Mouse (Mus musculus) neural tube, embryonic 14.5 days (tissue): ENCODE measurements around the gene Tm4sf5. TPM values are rescaled to one million over a fixed set of nuclear protein-coding genes. Genes with fewer than 3 reads are reported as not detected.
"Not testable (repeated sequence)": the region's sequence is repeated elsewhere in the genome, so short reads cannot be mapped to it uniquely, and the experiment has no call there.

ENCODE experiments used
- ATAC-seq: fragments of 200-750 bp; cut with Nextera tagmentation; 2 replicates; pipeline ENCODE4 v1.8.0; 2017; ENCODE audit warnings: low read depth, mild to moderate bottlenecking, moderate TSS enrichment, moderate library complexity
- H3K27ac ChIP-seq: fragments of 300-500 bp; sonication (generic); 2 replicates; pipeline ENCODE4 v1.5.1; 2014; ENCODE audit warnings: low read depth, mild to moderate bottlenecking, control low read depth, low read length, moderate library complexity, mixed read lengths
- H3K27me3 ChIP-seq: fragments of 300-500 bp; sonication (generic); 2 replicates; pipeline ENCODE4 v1.6.1; 2014; ENCODE audit warnings: low read length; ENCODE audit not compliant: control insufficient read depth, insufficient read depth
- H3K36me3 ChIP-seq: fragments of 300-500 bp; sonication (generic); 2 replicates; pipeline ENCODE4 v1.6.1; 2014; ENCODE audit warnings: low read length, mixed read lengths; ENCODE audit not compliant: control insufficient read depth, insufficient read depth
- H3K4me1 ChIP-seq: fragments of 300-500 bp; sonication (generic); 2 replicates; pipeline ENCODE4 v1.6.1; 2014; ENCODE audit warnings: low read length; ENCODE audit not compliant: control insufficient read depth, insufficient read depth
- H3K4me2 ChIP-seq: fragments of 300-500 bp; sonication (generic); 2 replicates; pipeline ENCODE4 v1.6.1; 2014; ENCODE audit warnings: mild to moderate bottlenecking, low read depth, low read length, control low read depth
- H3K4me3 ChIP-seq: fragments of 300-500 bp; sonication (generic); 2 replicates; pipeline ENCODE4 v1.5.1; 2014; ENCODE audit warnings: low read depth, low read length, control low read depth, mixed read lengths
- H3K9ac ChIP-seq: fragments of 300-500 bp; sonication (generic); replicated peaks from 2 replicates; pipeline ENCODE4 v1.6.1; 2014; ENCODE audit warnings: low read depth, mild to moderate bottlenecking, control low read depth, low read length, mixed read lengths
- H3K9me3 ChIP-seq: fragments of 300-500 bp; sonication (generic); 2 replicates; pipeline ENCODE4 v1.6.1; 2016; ENCODE audit warnings: low read length; ENCODE audit not compliant: control insufficient read depth
- WGBS: fragments of 180-500 bp; shearing (Covaris S2); extraction: QIAGEN DNeasy Blood & Tissue Kit; methylation state at CpG from one replicate; pipeline ENCODE4 v1.1.7; 2014; 5-methylcytosine and 5-hydroxymethylcytosine counted together
- polyA plus RNA-seq: library from polyadenylated mRNA; unstranded; fragments of >200 nt; fragmentation: Nextera tagmentation; extraction: Ambion mirVana; gene quantifications from 2 replicates; pipeline ENCODE4 v1.2.1, GENCODE M21; 2014

Tm4sf5 gene
- polyA plus RNA-seq, 1 experiment from 2014 or later = 3.7 TPM

- Histone ChIP-seq H3K9ac (no peak overlapping the region), H3K4me1 (peaks cover 8% of the 10 kb centered on the region), H3K27ac (no peak overlapping the region), H3K36me3 (peaks cover 19% of the 10 kb centered on the region), H3K4me3 (no peak overlapping the region), H3K4me2 (no peak overlapping the region), H3K27me3 (no peaks in the 10 kb centered on the region), H3K9me3 (no peaks in the 10 kb centered on the region)
- ATAC-seq = no peak
- WGBS = 87% methylated on average over 7 of the region's 7 CpGs
Measured at GRCm38 (mm10) chr11:70528610-70529009, 23.6 kb downstream of the Tm4sf5 start.

- not testable (repeated sequence) for H3K27ac ChIP-seq, H3K4me2 ChIP-seq, H3K9ac ChIP-seq, ATAC-seq, H3K4me1 ChIP-seq, H3K9me3 ChIP-seq, H3K4me3 ChIP-seq, H3K27me3 ChIP-seq
- WGBS = 95% methylated on average over 2 of the region's 2 CpGs
- H3K36me3 ChIP-seq = peaks cover 19% of the 10 kb centered on the region
Measured at GRCm38 (mm10) chr11:70531065-70531464, 26.0 kb downstream of the Tm4sf5 start.

GRCm38 (mm10) chr11:70532839-70533238 lies 27.8 kb downstream of the Tm4sf5 start, which contains the start of gene Gm40193:
Gene Gm40193, minus strand, starts transcription at chr11:70532939.
- Histone ChIP-seq H3K4me3 (no peak within 1 kb of the TSS), H3K9me3 (no peaks in the 10 kb centered on the region), H3K4me1 (no peaks in the 10 kb centered on the region), H3K9ac (no peak within 1 kb of the TSS), H3K27me3 (no peaks in the 10 kb centered on the region), H3K27ac (no peak within 1 kb of the TSS), H3K4me2 (no peak within 1 kb of the TSS), H3K36me3 (peaks cover 6% of the 10 kb centered on the region)
- no peak for ATAC-seq
- 89% methylated on average over 6 of the region's 6 CpGs for WGBS

- WGBS = 19% methylated on average over 9 of the region's 9 CpGs
- peaks cover 6% of the 10 kb centered on the region; the same call in 1 of the 2 replicates for H3K27me3 ChIP-seq
- no peak; the same call in 1 of the 2 replicates for ATAC-seq
Measured at GRCm38 (mm10) chr11:70539423-70539822, 34.4 kb downstream of the Tm4sf5 start.

GRCm38 (mm10) chr11:70539877-70540587 lies 35.0 kb downstream of the Tm4sf5 start, which contains the start of gene Pld2:
Gene Pld2, plus strand, starts transcription at chr11:70540064.
- no peak within 1 kb of the TSS for H3K27ac ChIP-seq
- no peaks in the 10 kb centered on the region for H3K9me3 ChIP-seq
- peak within 1 kb of the TSS; percentile 70 for H3K4me2 ChIP-seq
- H3K4me1 ChIP-seq = no peaks in the 10 kb centered on the region
- ATAC-seq = peak; percentile 90
- under 1% methylated on average over 58 of the region's 65 CpGs for WGBS
- H3K27me3 ChIP-seq = peaks cover 6% of the 10 kb centered on the region; the same call in 1 of the 2 replicates
- H3K36me3 ChIP-seq = no peaks in the 10 kb centered on the region
- H3K4me3 ChIP-seq = peak within 1 kb of the TSS; percentile 53
- H3K9ac ChIP-seq = peak within 1 kb of the TSS; percentile 62

More at GRCm38 (mm10) chr11:70539423-70539822, 34.4 kb downstream of the Tm4sf5 start:
- peak overlapping the region; percentile 70 for H3K4me2 ChIP-seq
- H3K4me1 ChIP-seq = no peaks in the 10 kb centered on the region
- no peak overlapping the region for H3K27ac ChIP-seq
- H3K4me3 ChIP-seq = peak overlapping the region; percentile 53
- 0 out of 2 replicates have a peak overlapping the region, but pooled peaks have one; percentile 11 for H3K9ac ChIP-seq
- no peaks in the 10 kb centered on the region for H3K36me3 ChIP-seq
- no peaks in the 10 kb centered on the region for H3K9me3 ChIP-seq

DNA sequence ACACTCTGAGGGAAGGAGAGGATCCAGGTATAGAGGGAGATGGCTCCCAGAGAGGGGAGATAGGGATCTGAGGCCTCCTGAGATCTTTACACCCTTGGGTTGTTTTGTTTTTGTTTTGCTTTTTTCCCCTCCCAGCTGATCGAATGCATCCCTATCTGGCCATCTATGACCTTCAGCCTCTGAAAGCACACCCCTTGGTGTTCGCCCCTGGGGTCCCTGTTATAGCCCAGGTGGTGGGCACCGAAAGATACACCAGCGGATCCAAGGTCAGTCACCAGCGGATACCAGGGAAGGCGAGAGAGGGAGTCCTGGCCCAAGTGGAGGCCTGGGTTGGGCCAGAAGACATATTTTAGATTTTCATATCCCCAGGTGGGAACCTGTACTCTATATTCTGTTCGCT lies 35.9 kb downstream of the Tm4sf5 start:
- no peak for ATAC-seq
- Histone ChIP-seq H3K4me1 (no peaks in the 10 kb centered on the region), H3K9ac (no peak overlapping the region), H3K36me3 (no peaks in the 10 kb centered on the region), H3K9me3 (no peaks in the 10 kb centered on the region), H3K4me3 (peak overlapping the region; percentile 53), H3K27ac (no peak overlapping the region), H3K4me2 (peak overlapping the region; percentile 70), H3K27me3 (peaks cover 6% of the 10 kb centered on the region; the same call in 1 of the 2 replicates)
- WGBS = 87% methylated on average over 7 of the region's 7 CpGs

DNA sequence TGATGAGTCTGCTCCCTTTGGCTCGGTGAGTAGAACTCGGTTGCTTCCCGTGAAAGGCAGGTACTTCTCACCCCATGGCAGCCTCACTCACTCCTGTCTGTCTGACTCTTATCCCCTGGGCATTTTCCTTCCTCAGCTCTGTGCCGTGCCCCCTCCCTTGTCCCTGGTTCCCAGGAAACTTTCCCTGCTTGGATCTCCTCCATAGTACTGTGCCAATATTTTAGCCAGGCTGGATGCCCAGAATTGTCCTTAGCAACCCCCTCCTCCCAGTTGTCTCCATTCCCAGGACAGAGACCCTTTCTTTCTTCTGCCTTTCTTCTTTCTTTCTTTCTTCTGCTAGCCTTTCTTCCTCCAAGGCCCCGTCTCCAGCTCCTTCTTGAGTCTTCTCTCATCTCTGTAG lies 36.4 kb downstream of the Tm4sf5 start:
- H3K27me3 ChIP-seq = peaks cover 6% of the 10 kb centered on the region; the same call in 1 of the 2 replicates
- 67% methylated on average over 5 of the region's 5 CpGs for WGBS
- no peaks in the 10 kb centered on the region for H3K9me3 ChIP-seq
- no peak for ATAC-seq
- no peak overlapping the region for H3K27ac ChIP-seq
- H3K36me3 ChIP-seq = no peaks in the 10 kb centered on the region
- no peaks in the 10 kb centered on the region for H3K4me1 ChIP-seq
- H3K9ac ChIP-seq = no peak overlapping the region
- H3K4me2 ChIP-seq = 0 out of 2 replicates have a peak overlapping the region, but pooled peaks have one; percentile 70
- no peak overlapping the region for H3K4me3 ChIP-seq

DNA sequence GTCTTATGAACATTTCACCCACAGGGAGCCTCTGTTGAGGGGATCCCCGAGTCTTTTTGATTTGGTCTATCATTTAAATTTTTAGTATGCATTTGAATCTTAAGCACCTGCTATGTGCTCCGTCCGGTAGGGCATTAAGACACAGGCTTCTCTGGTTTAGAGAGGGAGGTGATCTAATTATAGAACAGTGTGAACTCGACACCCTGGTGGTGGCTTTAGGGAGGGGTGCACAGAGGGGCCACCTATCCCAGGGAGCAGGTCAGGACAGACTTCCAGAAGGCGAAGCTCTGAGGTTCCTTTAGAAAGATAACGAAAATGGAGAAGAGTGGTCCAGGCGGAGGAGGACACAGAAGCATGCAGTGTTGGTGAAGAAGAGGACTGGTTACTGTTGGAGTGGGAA lies 39.5 kb downstream of the Tm4sf5 start:
- H3K27ac ChIP-seq = no peak overlapping the region
- H3K27me3 ChIP-seq = peaks cover 6% of the 10 kb centered on the region; the same call in 1 of the 2 replicates
- no peaks in the 10 kb centered on the region for H3K36me3 ChIP-seq
- no peaks in the 10 kb centered on the region for H3K9me3 ChIP-seq
- no peak overlapping the region for H3K4me2 ChIP-seq
- 81% methylated on average over 7 of the region's 7 CpGs for WGBS
- H3K4me3 ChIP-seq = no peak overlapping the region
- H3K4me1 ChIP-seq = no peaks in the 10 kb centered on the region
- ATAC-seq = no peak
- H3K9ac ChIP-seq = no peak overlapping the region

- 90% methylated on average over 8 of the region's 8 CpGs for WGBS
- H3K4me2 ChIP-seq = no peak overlapping the region
- H3K36me3 ChIP-seq = no peaks in the 10 kb centered on the region
- H3K9ac ChIP-seq = no peak overlapping the region
- H3K27ac ChIP-seq = no peak overlapping the region
- H3K4me1 ChIP-seq = no peaks in the 10 kb centered on the region
- ATAC-seq = no peak
- H3K27me3 ChIP-seq = no peaks in the 10 kb centered on the region
- H3K9me3 ChIP-seq = no peaks in the 10 kb centered on the region
- H3K4me3 ChIP-seq = no peak overlapping the region
Measured at GRCm38 (mm10) chr11:70551526-70551925, 46.5 kb downstream of the Tm4sf5 start.
